Mouse (Mus musculus) embryonic fibroblast, embryonic 13.5 days (primary cell): ENCODE measurements around the gene Fam241b.

Source experiments
- CTCF ChIP-seq: IDR thresholded peaks from 2 replicates; pipeline ENCODE4 v1.5.1; 2011; ENCODE audit warnings: mild to moderate bottlenecking, control low read depth, low read length, moderate library complexity, borderline replicate concordance; ENCODE audit not compliant: insufficient read depth
- POLR2A ChIP-seq: IDR thresholded peaks from 2 replicates; pipeline ENCODE4 v1.6.1; 2011; ENCODE audit warnings: low read depth, mild to moderate bottlenecking, control low read depth, low read length, moderate library complexity

- no peak for TF ChIP-seq CTCF
- no peak for TF ChIP-seq POLR2A
Observed at GRCm38 (mm10) chr10:62062786-62063185, 80.9 kb downstream of the Fam241b start.
